Mouse (Mus musculus) liver, embryonic 11.5 days (tissue): Measurements from ENCODE around the gene Fryl. TPM values are rescaled to one million over a fixed set of nuclear protein-coding genes. Genes with fewer than 3 reads are reported as not detected.
"Not testable (repeated sequence)": the region's sequence is repeated elsewhere in the genome, so short reads cannot be mapped to it uniquely, and the experiment has no call there.

Experiments used
- ATAC-seq: fragments of 200-750 bp; cut with Nextera tagmentation; replicated peaks from 2 replicates; pipeline ENCODE4 v1.8.0; 2017; ENCODE audit warnings: moderate number of reproducible peaks, mild to moderate bottlenecking, moderate TSS enrichment, moderate library complexity; ENCODE audit not compliant: low FRiP score
- DNase-seq: peaks from one replicate; pipeline ENCODE4 v3.0.0-alpha.2; 2017; ENCODE audit warnings: low spot score
- H3K27ac ChIP-seq: fragments of 300-500 bp; sonication (generic); 2 replicates; pipeline ENCODE4 v1.5.1; 2014; ENCODE audit warnings: mild to moderate bottlenecking, low read depth, low read length, control low read depth
- H3K27me3 ChIP-seq: fragments of 300-500 bp; sonication (generic); replicated peaks from 2 replicates; pipeline ENCODE4 v1.6.1; 2014; ENCODE audit warnings: low read length, mixed read lengths; ENCODE audit not compliant: control insufficient read depth, insufficient read depth
- H3K36me3 ChIP-seq: fragments of 300-500 bp; sonication (generic); 2 replicates; pipeline ENCODE4 v1.6.1; 2014; ENCODE audit warnings: mild to moderate bottlenecking, low read length, moderate library complexity, mixed read lengths; ENCODE audit not compliant: control insufficient read depth, insufficient read depth
- H3K4me1 ChIP-seq: fragments of 300-500 bp; sonication (generic); replicated peaks from 2 replicates; pipeline ENCODE4 v1.6.1; 2014; ENCODE audit warnings: low read length, mixed read lengths; ENCODE audit not compliant: control insufficient read depth, insufficient read depth
- H3K4me2 ChIP-seq: fragments of 300-500 bp; sonication (generic); 2 replicates; pipeline ENCODE4 v1.6.1; 2014; ENCODE audit warnings: mild to moderate bottlenecking, control low read depth, moderate library complexity
- H3K4me3 ChIP-seq: fragments of 300-500 bp; sonication (generic); 2 replicates; pipeline ENCODE4 v1.5.1; 2014; ENCODE audit warnings: low read depth, low read length, control low read depth
- H3K9ac ChIP-seq: fragments of 300-500 bp; sonication (generic); 2 replicates; pipeline ENCODE4 v1.6.1; 2014; ENCODE audit warnings: low read depth, low read length, control low read depth
- H3K9me3 ChIP-seq: fragments of 300-500 bp; sonication (generic); 2 replicates; pipeline ENCODE4 v1.6.1; 2016; ENCODE audit warnings: low read length, inconsistent platforms, mixed read lengths; ENCODE audit not compliant: control insufficient read depth
- WGBS: fragments of 180-500 bp; shearing (Covaris S2); extraction: QIAGEN DNeasy Blood & Tissue Kit; methylation state at CpG from one replicate; pipeline ENCODE4 v1.1.7; 2014; 5-methylcytosine and 5-hydroxymethylcytosine counted together
- polyA plus RNA-seq: library from polyadenylated mRNA; unstranded; fragments of >200 nt; fragmentation: Nextera tagmentation; extraction: Ambion mirVana; gene quantifications from 2 replicates; pipeline ENCODE4 v1.2.1, GENCODE M21; 2014

The Fryl gene
- polyA plus RNA-seq, 1 experiment from 2014 or later = 39.7 TPM

- H3K27ac ChIP-seq, H3K9me3 ChIP-seq, H3K9ac ChIP-seq, H3K36me3 ChIP-seq, H3K4me1 ChIP-seq: not testable (repeated sequence)
- peaks cover 39% of the 10 kb centered on the region for H3K27me3 ChIP-seq
- peak overlapping the region; percentile 40 for H3K4me3 ChIP-seq
- WGBS = 24% methylated on average over 25 of the region's 27 CpGs
- ATAC-seq = peak; percentile 15; the same call in 1 of the 2 replicates
- H3K4me2 ChIP-seq = peak overlapping the region; percentile 64
- peak; percentile 39 for DNase-seq
These were observed 243.4 kb downstream of the Fryl start for GRCm38 (mm10) chr5:73012884-73013610.

GRCm38 (mm10) chr5:73011806-73012205, 244.6 kb downstream of the Fryl start:
- DNase-seq = not testable (repeated sequence)
- 86% methylated on average over 13 of the region's 16 CpGs for WGBS

GRCm38 (mm10) chr5:73008230-73008629, 248.2 kb downstream of the Fryl start:
- not testable (repeated sequence) for H3K27ac ChIP-seq, H3K4me3 ChIP-seq, H3K4me1 ChIP-seq, H3K36me3 ChIP-seq, H3K9me3 ChIP-seq, H3K9ac ChIP-seq, DNase-seq, H3K4me2 ChIP-seq
- 0 out of 2 replicates have a peak, but pooled peaks have one; percentile 43 for ATAC-seq
- H3K27me3 ChIP-seq = peaks cover 41% of the 10 kb centered on the region
- 37% methylated on average over 8 of the region's 8 CpGs for WGBS

More at GRCm38 (mm10) chr5:73011806-73012205, 244.6 kb downstream of the Fryl start:
- not testable (repeated sequence) for H3K36me3 ChIP-seq, H3K4me1 ChIP-seq, H3K9ac ChIP-seq, H3K27ac ChIP-seq, ATAC-seq, H3K4me3 ChIP-seq, H3K4me2 ChIP-seq, H3K9me3 ChIP-seq
- H3K27me3 ChIP-seq = peaks cover 49% of the 10 kb centered on the region

GRCm38 (mm10) chr5:73007582-73007959, 248.8 kb downstream of the Fryl start:
- Histone ChIP-seq H3K4me1 (no peaks in the 10 kb centered on the region), H3K9me3 (no peaks in the 10 kb centered on the region), H3K27ac (no peak overlapping the region), H3K36me3 (no peaks in the 10 kb centered on the region), H3K9ac (no peak overlapping the region), H3K4me2 (no peak overlapping the region), H3K27me3 (peaks cover 35% of the 10 kb centered on the region), H3K4me3 (peak overlapping the region; percentile 43; the same call in 1 of the 2 replicates)
- DNase-seq = no peak
- WGBS = 39% methylated on average over 5 of the region's 5 CpGs
- no peak for ATAC-seq

GRCm38 (mm10) chr5:73006784-73007581, 249.4 kb downstream of the Fryl start, which contains the start of gene Slc10a4:
Gene Slc10a4, plus strand, starts transcription at chr5:73006883.
- Histone ChIP-seq H3K27me3 (peaks cover 34% of the 10 kb centered on the region), H3K4me1 (no peaks in the 10 kb centered on the region), H3K4me3 (peak within 1 kb of the TSS; percentile 43), H3K36me3 (no peaks in the 10 kb centered on the region), H3K9me3 (no peaks in the 10 kb centered on the region), H3K9ac (no peak within 1 kb of the TSS), H3K4me2 (peak within 1 kb of the TSS; percentile 67), H3K27ac (no peak within 1 kb of the TSS)
- WGBS = 7% methylated on average over 61 of the region's 65 CpGs
- peak; percentile 45 for DNase-seq
- ATAC-seq = 0 out of 2 replicates have a peak, but pooled peaks have one; percentile 10

- Histone ChIP-seq H3K27me3 (peaks cover 34% of the 10 kb centered on the region), H3K4me3 (no peak overlapping the region)
- 85% methylated on average over 5 of the region's 5 CpGs for WGBS
These were observed 252.4 kb downstream of the Fryl start for GRCm38 (mm10) chr5:73004046-73004445.

GRCm38 (mm10) chr5:72998546-72998945, 257.9 kb downstream of the Fryl start:
- not testable (repeated sequence) for H3K36me3 ChIP-seq, ATAC-seq, H3K9me3 ChIP-seq, H3K4me1 ChIP-seq, H3K4me3 ChIP-seq, DNase-seq, H3K27ac ChIP-seq, H3K9ac ChIP-seq, H3K4me2 ChIP-seq, H3K27me3 ChIP-seq
- WGBS = 81% methylated on average over 1 of the region's 1 CpGs

More at GRCm38 (mm10) chr5:73004046-73004445, 252.4 kb downstream of the Fryl start:
- DNase-seq = no peak
- no peaks in the 10 kb centered on the region for H3K9me3 ChIP-seq
- no peaks in the 10 kb centered on the region for H3K4me1 ChIP-seq
- no peak overlapping the region for H3K9ac ChIP-seq
- H3K4me2 ChIP-seq = no peak overlapping the region
- H3K36me3 ChIP-seq = no peaks in the 10 kb centered on the region
- H3K27ac ChIP-seq = no peak overlapping the region
- ATAC-seq = no peak

GRCm38 (mm10) chr5:72995379-72995778, 261.0 kb downstream of the Fryl start:
- no peak overlapping the region for H3K9ac ChIP-seq
- DNase-seq = no peak
- no peaks in the 10 kb centered on the region for H3K27me3 ChIP-seq
- no peak overlapping the region for H3K4me3 ChIP-seq
- 62% methylated on average over 10 of the region's 10 CpGs for WGBS
- no peaks in the 10 kb centered on the region for H3K4me1 ChIP-seq
- no peak for ATAC-seq
- no peak overlapping the region for H3K4me2 ChIP-seq
- no peaks in the 10 kb centered on the region for H3K9me3 ChIP-seq
- H3K36me3 ChIP-seq = no peaks in the 10 kb centered on the region
- H3K27ac ChIP-seq = no peak overlapping the region
